Mouse (Mus musculus): ENCODE results near the gene BC028528. TPM values are rescaled to one million over a fixed set of nuclear protein-coding genes. Genes with fewer than 3 reads are reported as not detected.

Gene BC028528
- total RNA-seq (2014; rRNA removed) (2.6 and 5.5 TPM in 2 replicates), polyA plus RNA-seq (2015; fragmentation: Nextera tagmentation; extraction: Ambion mirVana) (21.3 and 23.3 TPM in 2 replicates)

DNA sequence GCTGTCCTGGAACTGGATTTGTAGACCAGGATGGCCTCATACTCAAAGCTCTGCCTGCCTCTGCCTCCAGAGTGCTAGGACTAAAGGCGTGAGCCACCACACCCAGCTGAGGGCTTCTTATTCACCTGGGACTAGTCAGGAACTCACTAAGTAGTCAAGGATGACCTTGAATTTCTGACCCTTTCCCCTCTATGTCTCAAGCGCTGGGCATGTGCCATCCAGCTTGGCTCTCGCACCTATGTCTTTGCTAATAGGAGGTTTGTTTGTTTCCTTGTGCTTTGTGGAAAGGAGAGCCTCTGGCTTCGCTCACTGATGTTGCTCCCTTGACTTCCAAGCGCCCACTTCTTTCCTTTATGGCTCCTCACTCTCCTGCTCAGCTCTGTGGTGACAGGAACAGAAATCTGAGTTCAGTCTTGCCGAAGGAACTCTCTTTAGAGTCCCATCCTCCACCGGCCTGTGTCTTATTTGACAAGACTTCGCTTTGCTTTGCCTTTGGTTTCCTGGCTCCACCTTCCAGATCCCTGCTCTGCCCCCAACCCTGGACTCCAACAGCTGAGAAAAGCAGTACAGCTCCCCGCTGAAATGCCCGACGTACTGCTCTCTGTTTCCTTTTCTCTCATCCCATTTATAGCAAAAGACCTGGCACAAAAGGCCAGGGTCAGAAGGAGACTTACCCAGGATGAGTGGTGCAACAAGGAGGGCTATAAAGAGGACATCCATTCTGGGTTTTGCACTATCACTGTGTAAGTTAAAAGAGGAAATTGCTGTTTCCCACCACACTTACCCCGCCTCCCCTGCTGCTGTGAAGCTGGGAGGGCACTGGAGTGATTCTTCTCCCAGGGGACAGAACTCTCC lies at the start of gene BC028528:
BC028528 (minus strand) TSS at position 795 of the 855 bp plus-strand sequence.
- Histone ChIP-seq H3K36me3 (ENCODE audit: insufficient read depth, low read length) (no peaks in the 10 kb centered on the region), H3K4me1 (ENCODE audit: insufficient read depth, low read length) (peaks cover 8% of the 10 kb centered on the region; the same call in 1 of the 2 replicates), H3K27me3 (ENCODE audit: insufficient read depth, low read length) (no peaks in the 10 kb centered on the region), H3K9ac (replicated peaks; ENCODE audit: low read length) (no peak within 1 kb of the TSS; the same call in 1 of the 2 replicates), H3K27ac (peak within 1 kb of the TSS; percentile 72), H3K4me3 (ENCODE audit: low read length) (no peak within 1 kb of the TSS; the same call in 1 of the 2 replicates), H3K4me2 (ENCODE audit: low read depth, low read length) (peak within 1 kb of the TSS; percentile 25), H3K9me3 (ENCODE audit: low read length) (no peaks in the 10 kb centered on the region)
- TF ChIP-seq CTCF (IDR thresholded peaks at IDR 0.05; ENCODE audit: low read depth) = no peak
- 25% methylated on average over 12 of the region's 12 CpGs for WGBS
- ATAC-seq (no peak), DNase-seq (ENCODE audit: low spot score) (peak; percentile 18)

DNA sequence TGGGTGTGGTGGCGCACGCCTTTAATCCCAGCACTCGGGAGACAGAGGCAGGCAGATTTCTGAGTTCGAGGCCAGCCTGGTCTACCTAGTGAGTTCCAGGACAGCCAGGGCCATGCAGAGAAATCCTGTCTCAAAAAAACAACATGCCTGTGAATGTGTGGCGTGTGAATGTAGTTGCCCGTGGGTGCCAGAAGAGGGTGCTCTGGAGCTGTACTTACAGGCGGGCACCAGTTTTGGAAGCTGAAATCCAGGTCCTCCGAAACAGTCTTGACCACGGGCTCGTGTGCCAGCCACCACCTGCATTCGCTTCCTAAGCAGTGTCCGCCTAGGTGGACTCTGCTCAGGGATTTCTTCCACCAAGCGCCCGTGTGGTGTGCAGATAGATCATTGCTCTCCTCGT lies 47.0 kb upstream of the BC028528 start:
- no peaks in the 10 kb centered on the region for H3K9me3 ChIP-seq (ENCODE audit: low read length)
- TF ChIP-seq CTCF (IDR thresholded peaks at IDR 0.05; ENCODE audit: low read depth) = peak; percentile 51
- H3K9ac ChIP-seq (replicated peaks; ENCODE audit: low read length) = no peak overlapping the region
- H3K4me2 ChIP-seq (ENCODE audit: low read depth, low read length) = no peak overlapping the region
- peaks cover 37% of the 10 kb centered on the region; the same call in 1 of the 2 replicates for H3K36me3 ChIP-seq (ENCODE audit: insufficient read depth, low read length)
- no peaks in the 10 kb centered on the region for H3K27me3 ChIP-seq (ENCODE audit: insufficient read depth, low read length)
- H3K4me1 ChIP-seq (ENCODE audit: insufficient read depth, low read length) = no peaks in the 10 kb centered on the region
- DNase-seq (ENCODE audit: low spot score) (no peak), ATAC-seq (no peak)
- no peak overlapping the region for H3K27ac ChIP-seq
- no peak overlapping the region for H3K4me3 ChIP-seq (ENCODE audit: low read length)
- WGBS = 94% methylated on average over 15 of the region's 15 CpGs

DNA sequence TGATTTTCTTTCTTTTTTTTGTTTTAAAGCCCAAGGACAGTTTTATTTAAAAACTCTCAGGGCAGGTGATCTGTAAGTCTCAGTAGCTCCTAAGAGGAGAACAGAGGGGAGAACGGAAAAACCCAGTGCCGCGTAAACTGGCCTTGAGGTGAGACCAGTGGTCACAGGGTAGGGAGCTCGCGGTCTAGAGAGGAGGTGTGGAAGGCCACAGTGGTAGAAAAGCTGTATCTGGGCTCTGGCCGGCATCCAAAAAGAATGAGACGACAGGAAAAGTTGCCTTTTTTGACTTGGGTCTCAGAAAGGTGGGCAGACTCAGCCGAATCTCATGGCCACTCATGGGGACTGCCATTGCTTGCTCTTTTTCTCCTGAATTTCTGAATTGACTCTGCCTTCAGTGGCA lies 46.4 kb upstream of the BC028528 start:
- DNase-seq (ENCODE audit: low spot score) (no peak), ATAC-seq (no peak)
- H3K4me3 ChIP-seq (ENCODE audit: low read length) = no peak overlapping the region
- TF ChIP-seq CTCF (IDR thresholded peaks at IDR 0.05; ENCODE audit: low read depth) = no peak
- H3K27ac ChIP-seq = no peak overlapping the region
- no peaks in the 10 kb centered on the region for H3K9me3 ChIP-seq (ENCODE audit: low read length)
- H3K27me3 ChIP-seq (ENCODE audit: insufficient read depth, low read length) = no peaks in the 10 kb centered on the region
- H3K4me2 ChIP-seq (ENCODE audit: low read depth, low read length) = no peak overlapping the region
- H3K9ac ChIP-seq (replicated peaks; ENCODE audit: low read length) = no peak overlapping the region
- 97% methylated on average over 8 of the region's 8 CpGs for WGBS
- no peaks in the 10 kb centered on the region for H3K4me1 ChIP-seq (ENCODE audit: insufficient read depth, low read length)
- peaks cover 37% of the 10 kb centered on the region; the same call in 1 of the 2 replicates for H3K36me3 ChIP-seq (ENCODE audit: insufficient read depth, low read length)

DNA sequence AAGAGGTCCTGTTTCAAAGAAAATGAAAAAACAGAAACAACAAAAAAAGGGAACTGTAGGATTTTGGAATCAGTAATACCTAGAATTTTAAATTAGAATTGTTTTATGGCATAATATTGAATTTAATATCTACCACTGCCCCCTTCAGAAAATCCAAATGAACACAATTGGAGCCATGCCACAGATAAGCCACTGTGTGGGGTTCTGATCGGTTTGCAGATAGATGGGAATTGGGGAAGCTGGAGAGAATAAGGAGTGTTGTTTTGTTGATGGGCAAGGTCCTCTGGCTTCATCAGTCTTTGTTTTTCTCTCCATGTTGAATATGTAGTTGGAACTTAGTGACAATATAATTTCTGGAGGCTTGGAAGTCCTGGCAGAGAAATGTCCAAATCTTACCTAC lies 42.6 kb upstream of the BC028528 start:
- Histone ChIP-seq H3K4me1 (ENCODE audit: insufficient read depth, low read length) (no peaks in the 10 kb centered on the region), H3K4me3 (ENCODE audit: low read length) (no peak overlapping the region), H3K9ac (replicated peaks; ENCODE audit: low read length) (no peak overlapping the region), H3K27ac (no peak overlapping the region), H3K4me2 (ENCODE audit: low read depth, low read length) (no peak overlapping the region), H3K27me3 (ENCODE audit: insufficient read depth, low read length) (no peaks in the 10 kb centered on the region), H3K36me3 (ENCODE audit: insufficient read depth, low read length) (peaks cover 26% of the 10 kb centered on the region; the same call in 1 of the 2 replicates), H3K9me3 (ENCODE audit: low read length) (no peaks in the 10 kb centered on the region)
- no peak for ATAC-seq
- WGBS = 94% methylated on average over 1 of the region's 1 CpGs
- DNase-seq (ENCODE audit: low spot score) = no peak
- TF ChIP-seq CTCF (IDR thresholded peaks at IDR 0.05; ENCODE audit: low read depth) = no peak

DNA sequence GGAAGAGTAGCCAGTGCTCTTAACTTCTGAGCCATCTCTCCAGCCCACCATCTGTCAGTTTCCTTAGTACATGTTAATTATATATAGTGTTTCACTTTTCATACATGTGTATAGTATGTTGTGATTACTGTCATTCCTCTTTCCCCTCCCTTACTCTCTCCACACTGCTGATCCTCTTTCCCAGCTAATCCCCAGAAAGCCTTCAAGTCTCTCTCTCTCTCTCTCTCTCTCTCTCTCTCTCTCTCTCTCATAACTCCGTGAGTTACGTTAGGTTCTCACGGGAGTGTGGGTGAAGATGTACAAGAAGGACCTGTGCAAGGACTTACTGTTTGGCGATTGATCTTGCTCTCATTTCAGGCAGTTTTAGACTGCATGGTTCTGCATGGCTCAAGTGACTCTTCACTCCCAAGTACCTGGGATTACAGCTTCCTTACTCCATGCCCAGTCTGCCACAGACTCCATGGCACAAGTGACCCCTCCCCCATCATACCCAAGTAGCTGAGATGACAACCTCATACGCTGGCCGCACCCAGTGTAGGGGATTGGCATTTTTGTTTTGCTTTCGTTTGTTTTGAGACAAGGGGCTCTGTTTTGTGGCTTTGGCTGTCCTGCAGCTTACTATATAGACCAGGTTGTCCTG lies 41.4 kb upstream of the BC028528 start:
- no peak overlapping the region for H3K4me3 ChIP-seq (ENCODE audit: low read length)
- no peak overlapping the region for H3K9ac ChIP-seq (replicated peaks; ENCODE audit: low read length)
- no peak for ATAC-seq
- no peak overlapping the region for H3K4me2 ChIP-seq (ENCODE audit: low read depth, low read length)
- H3K9me3 ChIP-seq (ENCODE audit: low read length) = no peaks in the 10 kb centered on the region
- no peaks in the 10 kb centered on the region for H3K4me1 ChIP-seq (ENCODE audit: insufficient read depth, low read length)
- no peak for DNase-seq (ENCODE audit: low spot score)
- H3K36me3 ChIP-seq (ENCODE audit: insufficient read depth, low read length) = peaks cover 23% of the 10 kb centered on the region; the same call in 1 of the 2 replicates
- no peak overlapping the region for H3K27ac ChIP-seq
- no peaks in the 10 kb centered on the region for H3K27me3 ChIP-seq (ENCODE audit: insufficient read depth, low read length)
- 91% methylated on average over 7 of the region's 7 CpGs for WGBS
- no peak for TF ChIP-seq CTCF (IDR thresholded peaks at IDR 0.05; ENCODE audit: low read depth)

DNA sequence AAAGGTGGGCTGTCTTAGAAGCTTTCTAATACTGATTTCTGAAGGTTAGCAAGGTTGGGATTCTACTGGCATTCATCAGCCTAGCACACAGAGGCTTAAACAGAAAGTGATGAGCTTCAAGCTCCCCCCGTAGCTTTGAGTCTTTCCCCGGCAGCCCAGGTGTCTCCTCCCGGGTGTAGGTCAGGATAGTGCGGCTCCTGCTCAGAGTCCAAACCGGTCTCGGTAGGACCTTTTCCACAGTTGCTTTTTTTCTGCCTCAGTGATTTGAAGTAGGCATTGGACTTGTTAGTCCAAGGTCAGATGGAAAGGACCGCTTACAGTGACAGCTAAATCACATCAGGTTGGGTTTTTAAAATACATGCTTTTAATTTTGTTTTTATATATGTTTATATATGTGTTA lies 40.8 kb upstream of the BC028528 start:
- Histone ChIP-seq H3K9ac (replicated peaks; ENCODE audit: low read length) (no peak overlapping the region), H3K4me2 (ENCODE audit: low read depth, low read length) (no peak overlapping the region), H3K4me3 (ENCODE audit: low read length) (no peak overlapping the region), H3K36me3 (ENCODE audit: insufficient read depth, low read length) (peaks cover 16% of the 10 kb centered on the region; the same call in 1 of the 2 replicates), H3K4me1 (ENCODE audit: insufficient read depth, low read length) (no peaks in the 10 kb centered on the region), H3K27ac (no peak overlapping the region), H3K27me3 (ENCODE audit: insufficient read depth, low read length) (no peaks in the 10 kb centered on the region), H3K9me3 (ENCODE audit: low read length) (no peaks in the 10 kb centered on the region)
- no peak for DNase-seq (ENCODE audit: low spot score)
- TF ChIP-seq CTCF (IDR thresholded peaks at IDR 0.05; ENCODE audit: low read depth) = no peak
- no peak for ATAC-seq
- WGBS = 89% methylated on average over 7 of the region's 7 CpGs
